Mouse (Mus musculus): ENCODE measurements around the gene Il4.

GRCm38 (mm10) chr11:53588279-53588678, 30.2 kb downstream of the Il4 start:
- no peak for TF ChIP-seq CTCF (IDR thresholded peaks at IDR 0.05; ENCODE audit: extremely low read depth, insufficient read depth, insufficient read length, insufficient replicate concordance)
- no peak for TF ChIP-seq POLR2A (IDR thresholded peaks at IDR 0.05; ENCODE audit: low read depth, low read length)

Data from spleen, adult 2 months (tissue).